Mouse (Mus musculus) C2C12 (cell line): ENCODE data around the gene Ccn5.

ENCODE experiments used
- CEBPB ChIP-seq: IDR thresholded peaks from one replicate; pipeline ENCODE4 v1.6.1; 2011; ENCODE audit warnings: low read depth, mild to moderate bottlenecking, control low read depth, moderate library complexity
- CTCF ChIP-seq: IDR thresholded peaks from one replicate; pipeline ENCODE4 v1.5.1; 2011; ENCODE audit not compliant: control insufficient read depth, insufficient read depth, insufficient read length
- MAX ChIP-seq: IDR thresholded peaks from one replicate; pipeline ENCODE4 v1.6.1; 2011; ENCODE audit warnings: mild to moderate bottlenecking, control low read depth
- USF1 ChIP-seq: IDR thresholded peaks from one replicate; pipeline ENCODE4 v1.6.1; 2011; ENCODE audit warnings: low read depth, mild to moderate bottlenecking, control low read depth, moderate library complexity

DNA sequence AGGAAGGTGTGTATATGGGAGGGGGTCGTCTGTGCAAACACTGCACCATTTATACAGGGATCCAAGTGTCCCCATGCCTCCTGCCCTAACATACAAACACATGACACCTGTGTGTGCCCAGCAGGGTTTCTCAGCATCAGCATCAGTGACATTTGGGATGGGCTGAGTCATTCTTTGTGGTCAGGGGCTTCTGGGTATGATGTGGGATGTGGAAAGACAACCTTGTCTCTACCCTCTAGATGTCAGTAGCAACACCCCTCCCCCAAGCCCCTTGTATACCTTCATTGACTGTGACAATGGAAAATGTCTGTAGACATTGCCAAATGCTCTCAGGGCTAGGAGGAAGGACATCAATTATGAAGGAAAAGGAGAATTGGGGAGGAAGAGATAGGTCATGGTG lies 10.5 kb downstream of the Ccn5 start:
- TF ChIP-seq CTCF (no peak), USF1 (no peak), CEBPB (no peak), MAX (no peak)
